Mouse (Mus musculus) right cerebral cortex, postnatal 10 days (tissue): ENCODE measurements around the gene Rab11fip3.

ENCODE experiments used
- DNase-seq, 2 experiments: peaks; one replicate each; pipeline ENCODE4 v3.0.0; 2021; ENCODE audit warnings: low spot score in 2 of 2

Gene Rab11fip3

DNA sequence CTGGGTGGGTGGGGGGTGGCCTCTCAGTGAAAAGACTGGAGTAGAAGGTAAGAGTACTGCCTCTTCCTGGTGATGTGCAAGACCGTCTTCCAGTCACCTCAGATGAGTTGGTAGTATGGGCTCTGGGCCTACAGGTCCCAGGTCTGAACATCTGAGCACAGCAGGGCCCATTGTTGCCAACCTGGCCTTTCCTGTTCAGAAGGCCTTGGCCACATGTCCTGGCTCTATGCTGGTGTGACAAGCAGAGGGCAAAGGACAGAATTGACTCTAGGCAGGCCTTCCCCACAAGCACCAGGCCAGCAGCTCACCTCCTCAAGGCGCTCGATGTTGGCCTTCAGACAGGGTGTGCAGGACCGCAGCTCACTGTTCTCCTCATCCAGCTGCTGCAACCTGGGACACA is 77.1 kb downstream of the Rab11fip3 start:
- no peak for DNase-seq

DNA sequence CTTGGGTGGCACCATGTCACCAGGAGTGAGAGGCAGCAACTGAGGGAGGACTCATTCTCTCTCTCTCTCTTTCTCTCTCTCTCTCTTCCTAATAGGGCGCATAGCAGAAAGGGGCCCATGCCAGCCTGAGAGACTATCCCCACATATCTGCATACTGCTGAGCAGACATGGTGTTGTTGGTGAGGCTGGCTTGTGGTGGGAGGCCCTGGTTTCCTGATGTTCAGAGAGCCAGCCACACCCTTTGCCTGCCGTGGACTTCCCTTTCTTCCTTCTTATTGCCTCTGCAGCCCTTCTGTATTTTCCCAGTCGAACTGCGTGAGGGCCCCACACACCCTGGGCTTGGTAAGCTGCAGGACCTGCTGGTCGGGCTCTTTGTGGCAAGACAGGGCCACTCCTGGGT is 79.0 kb downstream of the Rab11fip3 start:
- no peak for DNase-seq

DNA sequence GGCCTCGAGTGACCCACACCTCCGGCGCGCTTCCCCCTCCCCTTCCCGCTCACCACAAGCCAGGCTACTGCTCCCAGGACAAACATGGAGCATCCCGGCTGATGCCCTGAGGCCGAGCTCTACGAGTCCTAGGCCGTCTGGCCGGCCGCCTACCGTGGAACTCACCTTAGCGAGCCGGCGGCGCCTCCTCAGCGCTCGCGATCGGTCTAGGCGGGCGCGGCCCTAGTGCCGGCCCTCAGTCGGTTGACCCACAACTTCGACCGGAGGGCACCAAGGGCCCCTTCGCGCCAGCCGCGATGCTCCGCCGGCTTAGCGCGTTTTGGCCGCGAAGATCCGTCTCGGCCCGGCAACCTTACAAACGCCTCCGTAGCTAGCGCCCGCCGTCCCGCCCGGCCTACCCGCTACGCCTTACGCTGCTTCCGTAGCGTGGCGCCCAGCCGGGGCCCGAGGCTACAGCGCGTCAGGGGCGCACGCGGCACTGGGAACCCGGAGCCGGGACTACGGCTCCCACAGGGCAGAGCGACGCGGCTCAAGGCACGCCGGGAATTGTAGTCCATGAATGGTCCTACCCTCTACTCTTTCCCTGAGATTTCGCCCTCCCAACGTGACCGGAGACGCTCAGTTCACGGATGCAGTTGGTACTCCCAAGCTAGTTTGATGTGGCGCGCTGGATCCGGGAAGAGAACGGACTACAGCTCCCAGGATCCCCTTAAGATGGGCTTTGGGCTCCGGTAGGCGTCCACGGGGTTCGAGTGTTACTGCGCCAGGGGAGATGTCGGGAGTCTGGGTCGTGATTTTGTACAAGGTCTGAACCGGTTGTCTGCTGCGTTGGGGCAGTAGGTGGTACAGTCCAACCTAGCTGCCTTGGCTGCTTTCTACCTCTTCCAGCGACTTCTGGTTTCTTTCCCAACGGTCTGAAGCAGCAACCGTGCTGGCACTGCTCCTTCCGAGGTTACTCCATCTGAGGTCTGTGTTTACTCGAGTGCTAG is 83.8 kb downstream of the Rab11fip3 start, which contains the start of gene Capn15:
TSS of gene Capn15 (minus strand) at position 491 of the 989 bp plus-strand sequence.
- DNase-seq, result peak; percentile 96 to 97

DNA sequence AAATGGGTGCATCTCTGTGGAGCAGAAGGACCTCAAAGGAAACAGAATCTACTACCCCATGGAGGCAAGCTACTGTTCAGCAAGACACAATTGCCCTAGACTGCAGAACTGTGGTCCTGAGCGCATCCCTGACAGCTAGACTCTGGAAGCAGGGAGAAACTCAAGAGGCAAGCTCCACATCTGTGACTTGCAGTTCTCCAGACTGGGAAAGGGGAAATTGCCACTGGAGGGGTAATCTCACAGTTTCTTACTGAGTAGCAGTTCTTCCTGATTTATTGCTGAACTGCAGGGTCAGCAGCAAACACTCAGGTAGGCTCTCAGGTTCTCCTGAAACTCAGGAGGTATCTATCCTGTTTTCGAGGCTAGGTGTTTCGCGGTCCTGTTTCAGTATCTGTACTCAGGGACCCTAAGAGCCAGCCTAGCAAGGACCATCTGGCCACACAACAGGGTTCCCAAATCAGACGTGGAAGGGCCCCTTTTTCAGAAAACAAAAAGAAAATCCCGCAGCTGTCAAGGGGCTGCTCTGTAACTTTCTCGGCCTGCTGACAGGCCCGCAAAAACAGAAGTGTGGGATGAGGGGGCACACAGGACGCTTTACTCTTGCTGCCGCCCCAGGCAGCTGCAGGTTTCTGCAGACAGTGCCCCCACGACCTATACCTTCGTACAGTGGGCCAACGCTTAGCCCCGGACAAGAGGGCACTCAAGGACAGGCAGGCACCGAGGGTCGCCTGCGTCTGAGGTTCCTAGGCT is 84.6 kb downstream of the Rab11fip3 start:
- peak in 1 of 2 experiments; percentile 43 for DNase-seq

DNA sequence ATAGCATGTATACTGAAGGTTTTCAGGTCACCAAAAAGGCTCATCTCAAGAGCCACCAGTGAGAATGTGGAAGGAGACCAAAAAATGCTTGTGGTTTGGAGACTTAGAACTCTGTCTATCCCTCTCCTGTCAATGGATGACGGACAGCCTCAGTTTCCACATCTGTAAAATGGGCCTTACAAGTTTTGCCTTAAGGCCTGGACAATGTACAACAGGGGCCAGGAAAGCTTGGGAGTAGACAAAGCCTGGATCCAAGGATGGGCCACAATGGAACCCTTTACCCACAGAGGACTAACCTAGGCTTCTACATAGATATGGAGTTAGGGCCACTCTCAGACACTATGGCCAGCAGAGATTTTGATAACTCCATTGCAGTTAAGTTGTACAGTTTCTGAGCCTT is 85.3 kb downstream of the Rab11fip3 start:
- no peak for DNase-seq

DNA sequence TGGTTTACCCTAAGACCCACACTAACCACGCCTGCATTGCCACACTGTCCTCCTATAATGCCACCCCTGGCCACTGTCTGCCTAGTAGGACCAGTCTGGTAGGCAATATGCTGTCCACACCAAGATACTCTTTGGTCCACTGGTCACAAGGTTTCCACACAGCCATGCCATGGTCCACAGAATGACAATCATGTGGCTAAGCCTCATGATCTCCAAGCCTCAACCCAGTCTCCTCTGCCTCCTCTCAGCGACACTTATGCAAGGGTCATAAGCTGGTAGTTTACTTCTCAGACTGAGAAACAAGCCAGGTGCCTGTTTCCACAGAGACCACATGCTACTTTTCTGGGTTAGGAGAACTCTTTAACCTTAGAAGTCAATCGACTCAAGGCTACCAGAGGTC is 86.4 kb downstream of the Rab11fip3 start:
- DNase-seq, result no peak

DNA sequence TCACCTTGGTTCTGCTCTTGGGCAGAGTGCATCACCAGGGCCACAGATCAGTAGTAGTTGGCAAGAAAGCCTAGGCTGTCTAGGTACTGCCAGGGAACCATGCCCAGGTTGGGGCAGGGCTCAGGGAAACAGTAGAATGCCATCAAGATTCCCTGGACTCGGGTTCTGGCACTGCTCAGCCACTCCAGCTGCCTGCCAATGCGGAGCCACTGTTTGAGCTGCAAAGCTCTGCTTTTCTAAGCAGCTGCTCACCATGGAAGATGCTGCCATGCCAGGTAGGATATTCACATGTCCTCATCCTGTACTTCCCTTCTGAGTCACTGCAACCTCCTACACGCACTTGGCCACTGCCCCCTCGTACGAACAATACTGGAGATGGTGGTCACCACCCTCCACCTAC is 88.5 kb downstream of the Rab11fip3 start:
- DNase-seq, result no peak

DNA sequence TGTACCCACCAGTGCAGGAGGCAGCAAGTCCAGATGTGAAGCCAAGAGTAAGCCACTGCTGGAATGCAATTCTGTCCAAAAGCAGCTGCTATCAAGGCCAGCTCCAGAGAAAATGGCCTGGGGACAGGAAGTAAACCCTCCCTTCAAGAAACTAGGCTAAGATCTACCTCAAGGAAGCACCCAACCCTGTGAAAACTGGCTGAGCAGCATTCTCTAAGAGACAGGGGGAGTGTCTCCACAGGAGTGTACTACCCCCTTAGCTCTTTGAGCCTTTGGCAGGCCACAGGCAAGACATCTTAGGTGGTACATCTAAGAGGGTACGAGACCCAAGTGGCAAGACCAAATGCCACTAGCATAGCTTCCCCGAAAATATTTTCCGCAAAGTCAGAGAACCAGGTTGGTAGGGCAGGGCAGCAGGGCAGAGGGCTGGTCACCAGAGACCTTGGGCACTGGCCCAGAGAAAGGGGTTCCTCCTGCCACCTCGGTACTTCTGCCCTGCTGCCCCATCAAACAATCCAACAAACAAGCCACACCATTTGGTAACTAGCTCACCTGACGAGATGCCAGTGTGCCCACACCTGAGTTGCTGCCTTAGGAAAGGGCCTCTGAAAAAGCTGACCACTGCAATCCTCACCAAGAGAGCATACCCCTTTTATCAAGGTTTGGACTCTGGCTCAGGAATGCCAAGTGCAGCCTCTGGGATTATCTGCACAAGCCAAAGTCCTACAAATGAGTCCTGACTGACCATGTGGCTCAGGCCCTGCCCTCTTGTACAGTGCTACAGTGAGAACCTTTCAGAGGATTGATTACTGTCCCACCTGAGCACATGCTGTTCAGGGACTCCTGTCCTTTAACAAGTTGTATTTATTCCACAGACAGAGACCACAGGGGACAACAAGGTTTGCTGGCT is 89.3 kb downstream of the Rab11fip3 start:
- DNase-seq, result no peak

DNA sequence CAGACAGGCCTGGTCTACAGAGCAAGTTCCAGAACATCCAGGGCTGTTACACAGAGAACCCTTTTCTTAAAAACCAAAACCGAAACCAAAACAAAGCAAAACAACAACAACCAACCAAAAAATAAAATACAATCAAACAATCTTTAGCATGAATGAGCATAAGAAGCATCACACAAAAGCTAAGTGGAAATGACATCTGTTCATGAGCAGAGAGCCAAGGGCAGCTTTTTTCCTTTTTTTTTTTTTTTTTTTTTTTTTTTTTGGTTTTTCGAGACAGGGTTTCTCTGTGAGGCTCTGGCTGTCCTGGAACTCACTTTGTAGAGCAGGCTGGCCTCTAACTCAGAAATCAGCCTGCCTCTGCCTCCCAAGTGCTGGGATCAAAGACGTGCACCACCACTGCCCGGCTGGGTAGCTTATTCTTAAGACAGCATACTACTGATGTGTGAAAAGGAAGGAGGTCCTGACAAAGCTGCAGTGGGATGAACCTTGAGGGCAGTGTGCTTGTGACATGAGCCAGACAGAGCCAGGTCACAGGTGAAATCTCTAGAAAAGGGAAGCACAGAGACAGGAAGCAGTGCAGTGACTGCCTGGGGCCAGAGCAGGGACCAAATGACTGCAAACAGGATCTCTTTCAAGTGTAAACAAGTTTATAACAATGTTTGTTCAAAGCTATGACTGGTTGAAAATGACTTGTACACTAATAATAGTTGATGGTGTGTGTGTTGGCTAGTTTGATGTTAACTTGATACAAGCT is 98.2 kb downstream of the Rab11fip3 start:
- no peak for DNase-seq

DNA sequence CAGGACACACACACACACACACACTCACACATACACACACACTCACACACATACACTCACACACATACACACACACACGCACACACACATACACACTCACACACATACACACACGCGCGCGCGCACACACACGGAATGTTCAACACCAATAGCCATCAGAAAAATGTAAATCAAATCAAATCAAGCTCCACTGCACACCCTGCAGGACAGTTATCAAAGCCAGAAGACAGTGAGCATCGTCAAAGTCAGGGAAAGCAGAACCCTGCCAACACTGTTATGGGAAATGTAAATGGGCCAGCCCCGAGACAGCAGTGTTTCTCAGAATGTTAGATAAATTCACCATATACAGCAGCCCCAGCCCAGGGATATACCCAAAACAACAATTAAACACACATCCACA is 98.9 kb downstream of the Rab11fip3 start:
- DNase-seq, result no peak

DNA sequence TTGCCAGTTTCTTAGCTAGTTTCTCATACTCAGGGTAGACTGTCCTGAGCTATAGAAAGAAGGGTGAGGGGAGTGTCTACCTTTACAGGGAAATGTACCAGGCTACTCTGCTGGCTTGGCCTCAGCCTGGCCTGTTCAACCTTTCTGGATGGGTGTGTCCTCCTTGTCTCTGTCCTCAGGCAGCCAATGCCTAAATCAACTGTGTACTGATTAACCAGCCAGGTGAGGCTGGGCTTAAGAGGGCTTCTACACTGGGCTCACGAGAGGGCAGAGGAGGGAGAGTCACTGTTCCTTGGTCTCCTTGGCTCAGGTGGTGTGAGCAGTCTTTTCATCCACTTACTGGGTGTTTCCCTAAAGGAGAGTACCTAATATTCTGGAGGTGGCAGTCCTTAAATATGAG is 101.2 kb downstream of the Rab11fip3 start:
- no peak for DNase-seq

DNA sequence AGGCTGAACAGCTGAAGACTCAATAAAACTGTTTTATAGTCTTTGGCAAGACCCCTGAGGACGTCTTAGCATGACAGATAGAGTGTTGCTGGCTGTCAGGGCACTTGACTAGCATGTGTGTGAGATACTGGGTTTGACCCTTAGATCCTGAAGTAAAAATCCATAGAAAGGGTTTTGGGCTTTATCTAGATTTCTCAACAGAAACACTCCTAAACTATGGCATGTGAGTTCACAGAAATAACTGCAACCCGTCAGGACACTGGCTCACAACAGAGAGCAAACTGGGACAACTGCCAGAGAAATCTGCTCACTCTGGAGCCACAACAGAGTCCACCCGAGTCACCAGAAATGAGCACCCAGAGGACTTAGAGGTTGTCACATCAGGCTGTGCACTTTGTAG is 101.7 kb downstream of the Rab11fip3 start:
- no peak for DNase-seq

DNA sequence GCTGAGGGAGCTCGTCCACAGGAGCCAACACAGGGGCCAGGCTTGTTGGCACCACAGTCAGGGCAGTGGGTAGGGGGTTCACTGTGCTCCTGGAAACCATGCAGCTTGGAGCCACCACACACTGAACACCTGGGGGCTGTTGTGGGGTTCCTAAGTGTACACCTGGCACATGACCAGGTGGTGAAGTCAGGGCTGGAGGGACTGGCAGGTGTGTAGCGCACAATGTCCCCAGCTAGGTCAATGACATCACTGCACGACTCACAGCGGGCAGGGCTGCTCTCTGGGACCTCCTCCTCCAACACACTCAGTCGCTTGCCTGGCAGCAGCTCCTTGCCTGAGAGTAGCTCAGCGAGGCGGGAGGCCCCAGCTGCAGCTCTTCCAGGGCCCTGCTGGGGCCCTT is 105.1 kb downstream of the Rab11fip3 start:
- DNase-seq, result no peak

DNA sequence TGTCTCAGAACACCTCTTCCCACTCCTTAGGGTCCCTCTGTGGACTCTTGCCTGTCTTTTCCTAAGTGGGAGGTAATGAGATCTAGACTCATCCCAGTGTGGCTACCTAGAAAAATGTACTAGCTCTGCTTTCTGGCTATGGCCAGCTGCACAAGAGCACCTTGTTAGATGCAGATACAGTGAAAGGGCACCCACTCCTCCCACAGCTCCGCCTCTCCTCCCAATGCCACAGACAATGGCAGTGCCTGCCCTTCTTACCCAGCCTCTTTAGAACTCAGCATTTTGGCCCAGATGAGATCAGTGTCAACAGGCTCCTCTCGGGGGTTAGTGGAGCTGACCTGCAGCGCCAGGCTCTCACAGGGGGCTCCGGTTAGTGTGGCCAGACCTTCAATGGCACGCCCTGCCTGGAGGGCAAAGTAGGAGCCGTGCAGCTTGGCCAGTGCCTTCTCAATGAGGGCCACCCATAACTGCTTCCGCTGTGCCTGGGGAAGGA is 106.9 kb downstream of the Rab11fip3 start:
- DNase-seq, result no peak

DNA sequence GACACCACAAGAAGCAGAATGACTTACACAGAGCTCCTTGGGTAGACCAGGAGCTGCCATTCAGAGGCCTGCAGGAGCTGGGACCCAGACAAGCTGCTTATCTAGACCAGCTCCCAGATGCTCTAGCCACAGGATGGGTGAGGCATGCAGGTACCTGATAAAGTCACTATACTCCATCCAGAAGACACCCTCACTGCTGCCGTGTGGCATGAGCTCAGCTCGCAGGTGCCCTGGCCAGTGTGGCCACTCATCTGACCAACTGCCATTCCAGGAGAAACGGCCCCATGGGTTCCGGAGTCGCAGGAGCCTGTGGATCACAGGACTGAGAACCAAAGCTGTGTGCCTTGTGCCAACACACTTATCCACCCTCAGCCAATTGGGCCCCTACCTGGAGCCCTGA is 107.8 kb downstream of the Rab11fip3 start:
- no peak for DNase-seq

DNA sequence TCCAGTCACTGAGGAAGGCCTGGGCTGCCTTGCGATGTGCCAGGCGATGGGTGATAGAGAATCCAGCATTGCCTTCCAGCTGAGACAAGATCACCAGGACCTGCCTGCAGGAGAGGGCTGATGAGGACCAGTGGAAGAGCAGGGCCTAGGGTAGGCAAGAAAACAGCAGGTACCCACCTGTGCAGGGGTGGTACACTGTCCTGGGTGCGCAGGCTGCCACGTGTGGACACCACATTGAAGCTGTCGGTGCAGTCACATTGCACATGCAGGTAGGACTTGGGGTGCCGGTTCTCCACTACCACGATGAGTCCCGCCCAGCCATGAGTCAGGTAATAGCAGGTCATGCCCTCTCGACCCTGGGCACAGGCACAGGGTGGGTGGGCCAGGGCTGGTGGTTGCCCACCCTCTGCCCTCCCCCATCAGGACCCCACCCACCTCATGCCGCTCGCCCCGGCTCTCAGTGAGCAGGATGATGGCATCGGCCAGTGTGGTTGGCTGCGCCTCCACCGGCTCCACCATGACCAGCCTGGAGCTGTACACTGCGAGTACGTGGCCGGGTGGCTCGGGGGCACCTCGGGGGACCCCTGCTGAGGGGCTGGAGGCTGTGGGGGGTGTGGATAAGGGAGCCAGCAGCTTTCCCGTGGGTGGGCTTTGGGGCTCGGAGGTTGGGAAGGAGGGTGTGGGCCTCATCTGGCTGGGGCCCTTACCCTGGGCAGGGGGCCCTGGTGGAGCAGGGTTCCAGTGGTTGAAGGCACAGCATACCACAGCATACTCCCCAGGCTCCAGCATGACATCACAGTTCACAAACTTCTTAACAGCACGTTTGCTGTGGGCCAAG is 109.5 kb downstream of the Rab11fip3 start:
- no peak for DNase-seq

DNA sequence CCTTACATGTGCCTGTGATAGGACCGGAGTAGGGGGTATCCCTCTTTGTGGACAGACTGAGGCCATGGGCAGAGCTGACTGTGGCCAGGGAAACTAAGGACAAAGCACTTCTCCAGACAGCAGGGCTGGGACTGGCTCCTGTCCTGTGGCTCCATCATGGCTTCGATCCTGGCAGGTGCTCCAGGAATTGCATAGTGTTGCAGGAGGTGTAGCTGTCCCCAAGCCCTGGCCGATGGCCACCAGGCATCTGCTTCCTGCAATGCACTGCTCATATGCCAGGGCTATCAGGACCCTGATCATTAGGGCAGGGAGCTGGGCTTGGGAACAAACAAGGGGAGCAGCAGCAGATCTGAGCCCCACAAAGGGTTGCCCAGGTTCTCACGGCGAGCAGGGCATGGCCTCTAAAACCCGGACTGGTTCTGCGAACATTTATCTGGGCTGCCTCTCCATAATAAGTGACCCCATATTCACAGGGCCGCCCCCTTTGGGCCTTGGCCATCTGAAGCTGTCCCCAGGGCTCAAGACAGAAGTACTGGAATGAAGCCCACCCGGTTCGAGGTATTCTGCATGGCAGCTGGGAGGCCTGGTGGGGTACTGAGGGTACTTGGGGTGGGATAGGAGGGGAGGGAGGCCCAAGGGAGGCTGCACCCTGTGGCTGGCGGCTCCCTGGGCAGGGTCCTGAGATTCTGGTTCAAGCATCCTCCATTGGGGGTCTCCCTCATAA is 110.4 kb downstream of the Rab11fip3 start:
- DNase-seq, result no peak

DNA sequence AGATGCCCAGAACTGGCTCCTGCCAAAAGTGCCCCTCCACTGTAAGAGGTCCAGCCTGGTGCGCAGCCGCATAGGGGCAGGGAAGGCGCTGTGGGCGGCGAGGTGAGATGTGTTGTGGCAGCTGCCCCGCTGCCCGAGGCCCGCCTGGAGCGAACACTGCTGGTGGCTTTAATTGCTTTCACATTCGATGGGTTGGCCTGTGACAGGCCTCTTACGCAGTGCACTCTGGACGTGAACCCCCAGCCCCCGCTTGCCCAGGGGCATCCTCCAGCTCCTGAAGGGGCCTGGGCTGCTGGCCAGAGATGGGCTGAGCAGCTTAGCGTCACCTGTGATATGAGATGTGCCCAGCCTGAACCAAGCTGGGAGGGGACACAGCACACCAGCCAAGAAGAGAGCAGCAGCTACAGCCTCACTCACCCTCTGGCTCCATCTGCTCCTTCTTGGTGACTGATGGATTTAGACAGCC is 111.7 kb downstream of the Rab11fip3 start:
- DNase-seq, result no peak

DNA sequence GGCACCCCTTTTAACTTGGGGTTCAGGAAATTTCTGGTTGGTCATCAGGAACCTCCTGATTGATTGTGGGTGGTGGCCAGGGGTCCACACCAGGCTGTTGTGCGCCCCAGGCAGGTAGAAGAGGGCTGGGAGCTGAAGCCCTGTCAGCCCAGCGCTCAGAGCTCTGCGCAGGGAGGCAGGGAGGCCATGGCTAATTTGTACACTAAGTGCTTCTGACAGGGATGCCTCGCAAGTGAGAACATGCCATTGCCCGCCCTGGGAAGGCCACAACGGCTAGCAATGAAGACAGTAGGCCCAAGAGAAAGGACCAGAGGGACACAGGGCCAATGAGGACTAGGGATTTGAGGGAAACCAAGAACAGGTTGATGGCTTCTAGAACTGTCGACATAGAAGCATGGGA is 112.7 kb downstream of the Rab11fip3 start:
- DNase-seq, result no peak
